Mouse (Mus musculus): ENCODE data around the gene Cd8a.
A peak's percentile ranks its signal among the peaks of the same experiment; 100 is the strongest.
"Not testable (repeated sequence)": the region's sequence is repeated elsewhere in the genome, so short reads cannot be mapped to it uniquely, and the experiment has no call there.

Gene Cd8a

DNA sequence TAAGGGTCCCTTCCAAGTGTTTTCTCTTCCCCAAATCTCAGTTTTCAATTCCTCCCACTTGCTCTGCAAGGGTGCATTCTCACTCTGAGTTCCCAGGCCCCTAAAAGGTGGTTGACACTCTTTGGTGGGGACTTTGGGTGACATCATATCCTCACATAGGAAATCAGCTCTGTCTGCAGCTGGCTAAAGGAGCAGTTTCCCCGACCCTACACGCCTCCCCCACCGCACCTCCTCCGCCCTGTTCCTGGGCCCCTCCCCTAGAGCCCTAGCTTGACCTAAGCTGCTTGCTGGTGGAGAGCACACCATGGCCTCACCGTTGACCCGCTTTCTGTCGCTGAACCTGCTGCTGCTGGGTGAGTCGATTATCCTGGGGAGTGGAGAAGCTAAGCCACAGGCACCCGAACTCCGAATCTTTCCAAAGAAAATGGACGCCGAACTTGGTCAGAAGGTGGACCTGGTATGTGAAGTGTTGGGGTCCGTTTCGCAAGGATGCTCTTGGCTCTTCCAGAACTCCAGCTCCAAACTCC is at the start of gene Cd8a:
TSS of gene Cd8a (plus strand) at position 179 of the 527 bp plus-strand sequence.
- DNase-seq (ENCODE audit: low read depth, low spot score), result no peak

DNA sequence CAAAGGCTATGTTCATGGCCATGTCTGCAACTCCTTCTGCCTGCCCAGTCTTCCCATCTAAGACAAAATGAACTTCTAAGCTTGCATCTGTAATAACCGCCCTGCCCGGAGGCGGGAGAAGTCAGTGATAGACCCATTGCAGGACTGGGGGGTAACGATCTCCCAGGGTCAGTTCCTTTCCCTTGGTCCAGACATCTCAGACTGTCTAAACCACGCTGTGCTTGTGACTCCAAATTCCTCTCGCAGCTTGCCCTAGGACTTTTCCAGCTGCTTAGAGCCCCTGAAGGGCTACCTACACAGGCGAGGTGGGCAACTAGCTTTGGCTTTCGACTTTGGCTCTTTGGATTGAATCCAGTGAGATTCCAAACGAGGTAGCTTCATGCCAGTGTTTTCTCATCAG is 48.4 kb upstream of the Cd8a start:
- no peak for DNase-seq (ENCODE audit: low read depth, low spot score)

DNA sequence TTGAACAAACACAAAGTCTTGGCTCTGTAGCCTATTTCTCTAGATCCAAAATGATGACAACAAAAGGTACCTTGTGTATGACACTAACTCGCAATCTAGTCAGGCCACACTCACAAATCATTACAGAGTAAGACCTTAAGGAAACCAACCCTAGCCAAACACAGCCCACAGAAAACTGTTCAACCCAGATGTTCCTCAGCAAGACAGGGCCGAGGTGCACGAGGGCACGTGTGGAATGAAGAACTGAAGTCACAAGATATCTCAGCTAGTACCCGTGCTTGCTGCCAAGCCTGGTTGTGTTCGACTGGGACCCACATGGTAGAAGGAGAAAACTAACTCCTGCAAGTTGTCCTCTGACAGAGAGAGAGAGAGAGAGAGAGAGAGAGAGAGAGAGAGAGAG is 43.3 kb upstream of the Cd8a start:
- no peak for DNase-seq (ENCODE audit: low read depth, low spot score)

DNA sequence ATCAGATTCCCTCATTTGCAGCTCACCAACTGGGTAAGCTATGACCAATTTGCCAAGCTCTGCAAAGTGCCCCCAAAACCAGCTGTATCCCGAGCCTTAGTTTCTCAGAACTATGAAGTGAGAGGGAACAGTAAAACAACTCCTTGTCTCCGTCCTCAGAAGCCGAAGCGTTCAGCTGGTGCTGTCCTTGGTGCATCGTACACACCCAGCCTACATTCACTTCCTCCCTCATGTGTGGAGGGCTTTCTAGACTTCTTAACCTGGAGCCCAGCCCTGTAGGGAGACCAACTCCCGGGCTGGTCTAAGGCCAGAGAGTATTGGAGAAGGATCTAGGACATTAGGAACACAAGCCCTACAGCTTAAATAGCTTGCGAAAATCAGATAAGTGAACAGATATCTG is 42.7 kb upstream of the Cd8a start:
- no peak for DNase-seq (ENCODE audit: low read depth, low spot score)

DNA sequence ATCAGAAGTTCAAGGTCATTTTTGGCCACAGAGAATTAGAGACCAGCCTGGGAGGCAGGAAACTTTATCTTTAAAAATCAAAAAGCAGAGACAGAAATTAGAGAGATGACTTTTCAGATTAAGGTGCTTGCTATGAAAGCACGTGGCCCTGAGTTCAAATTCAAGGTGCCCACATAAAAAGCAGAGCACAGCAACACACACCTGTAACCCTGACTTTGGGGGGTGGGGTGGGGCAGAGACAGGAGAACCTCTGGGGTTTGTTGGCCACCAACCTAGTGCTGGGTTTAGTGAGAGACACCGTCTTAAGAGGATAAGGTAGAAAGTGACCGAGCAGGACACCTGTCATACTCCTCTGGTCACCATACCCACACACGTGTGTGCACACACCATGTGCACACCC is 41.7 kb upstream of the Cd8a start:
- DNase-seq (ENCODE audit: low read depth, low spot score), result not testable (repeated sequence)

DNA sequence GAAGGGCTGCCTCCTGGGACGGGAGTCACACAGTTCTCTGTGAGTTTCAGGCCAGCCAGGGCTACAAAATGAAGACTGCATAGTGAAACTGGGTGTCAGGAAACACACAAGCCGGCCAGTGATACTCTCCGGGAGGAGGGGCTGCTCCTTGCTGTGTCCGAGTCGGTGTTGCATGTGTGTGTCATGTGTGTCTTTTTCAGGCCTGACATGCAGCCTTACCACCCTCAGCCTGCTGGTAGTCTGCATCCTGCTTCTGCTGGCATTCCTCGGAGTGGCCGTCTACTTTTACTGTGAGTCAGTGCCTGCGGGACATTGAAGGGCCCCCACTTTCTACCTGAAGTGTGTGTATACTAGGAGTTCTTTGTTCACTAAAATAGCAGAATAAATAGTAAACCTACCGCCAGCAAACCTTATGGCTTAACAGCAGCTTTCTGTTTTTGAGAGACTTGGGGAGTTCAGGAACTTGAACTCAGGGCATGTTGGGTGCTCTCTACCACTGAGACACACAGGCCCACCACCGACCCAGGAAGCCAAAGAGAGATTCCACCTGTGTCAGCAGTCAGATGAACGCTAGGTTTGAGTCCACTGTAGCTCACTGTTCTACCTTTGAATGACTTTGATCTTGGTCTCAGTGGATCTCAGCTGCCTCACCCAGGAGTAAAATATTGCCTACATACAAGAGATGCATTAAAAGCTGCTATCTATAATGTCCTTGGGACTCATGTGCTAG is 40.8 kb upstream of the Cd8a start:
- DNase-seq (ENCODE audit: low read depth, low spot score), result no peak

DNA sequence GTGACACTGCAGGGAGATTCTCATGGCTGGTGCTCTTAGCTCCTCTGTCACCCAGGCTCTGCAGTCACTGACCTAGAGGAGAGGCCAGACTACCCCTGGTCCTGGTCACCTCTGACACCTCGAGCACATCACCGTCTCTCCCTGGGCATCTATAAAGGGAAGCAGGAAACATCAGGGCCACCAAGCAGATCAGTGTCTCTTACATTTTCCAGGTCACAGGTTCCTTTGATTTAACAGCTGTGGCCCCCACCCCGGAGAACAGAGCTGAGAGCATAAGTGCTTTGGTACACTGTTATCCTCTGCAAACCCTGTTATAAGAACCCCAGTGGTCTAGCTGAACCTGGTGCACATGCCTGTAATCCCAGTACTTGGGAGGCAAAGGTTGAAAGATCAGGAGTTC is 40.2 kb upstream of the Cd8a start:
- DNase-seq (ENCODE audit: low read depth, low spot score), result no peak

DNA sequence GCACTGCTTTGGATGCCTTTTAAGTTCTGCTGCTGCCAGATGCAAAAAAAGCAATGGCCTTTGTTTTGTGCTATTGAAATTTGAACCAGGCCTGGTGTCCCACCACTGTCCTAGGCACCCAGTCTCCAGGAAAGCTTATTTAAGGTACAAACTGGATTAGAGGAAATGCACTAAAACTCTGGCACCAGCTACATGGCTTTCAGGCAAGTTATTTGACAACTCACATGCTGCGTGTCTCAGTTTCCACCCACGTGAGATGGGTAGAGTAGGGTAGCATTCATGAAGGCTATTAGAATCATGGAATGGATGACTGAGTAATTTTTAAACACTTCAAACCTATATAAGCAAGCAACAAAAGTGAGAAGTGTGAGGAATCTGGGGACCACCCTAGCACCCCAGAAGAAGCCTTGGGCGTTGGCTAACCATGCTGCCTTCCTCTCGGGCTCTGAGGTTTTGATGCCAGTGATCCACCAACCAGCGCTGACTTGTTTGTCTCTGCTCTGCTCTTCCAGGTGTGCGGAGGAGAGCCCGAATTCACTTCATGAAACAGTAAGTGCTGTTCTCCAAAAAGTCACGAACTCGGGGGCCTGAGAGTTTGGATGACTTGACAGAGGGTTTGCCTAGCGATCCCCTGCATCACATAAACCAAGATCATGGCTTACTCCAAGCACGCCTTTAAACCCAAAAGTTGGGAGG is 39.5 kb upstream of the Cd8a start:
- peak; percentile 9 for DNase-seq (ENCODE audit: low read depth, low spot score)

DNA sequence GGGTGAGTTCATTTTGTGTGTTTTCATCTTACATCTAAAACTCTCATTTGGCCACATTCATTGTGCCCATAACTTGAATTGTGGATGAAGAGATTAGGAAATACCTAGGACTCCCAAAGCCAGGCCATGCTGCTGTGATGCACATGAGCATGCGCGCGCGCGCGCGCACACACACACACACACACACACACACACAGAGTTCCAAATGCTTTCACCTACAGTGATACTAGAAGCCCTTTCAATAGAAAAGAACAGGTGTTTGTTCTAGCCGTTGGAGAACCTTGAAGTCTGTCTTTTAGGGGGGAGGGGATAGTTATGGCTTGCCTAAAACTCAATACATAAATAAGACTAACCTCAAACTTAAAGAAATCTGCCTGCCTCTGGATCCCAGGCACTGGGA is 35.6 kb upstream of the Cd8a start:
- DNase-seq (ENCODE audit: low read depth, low spot score), result no peak

DNA sequence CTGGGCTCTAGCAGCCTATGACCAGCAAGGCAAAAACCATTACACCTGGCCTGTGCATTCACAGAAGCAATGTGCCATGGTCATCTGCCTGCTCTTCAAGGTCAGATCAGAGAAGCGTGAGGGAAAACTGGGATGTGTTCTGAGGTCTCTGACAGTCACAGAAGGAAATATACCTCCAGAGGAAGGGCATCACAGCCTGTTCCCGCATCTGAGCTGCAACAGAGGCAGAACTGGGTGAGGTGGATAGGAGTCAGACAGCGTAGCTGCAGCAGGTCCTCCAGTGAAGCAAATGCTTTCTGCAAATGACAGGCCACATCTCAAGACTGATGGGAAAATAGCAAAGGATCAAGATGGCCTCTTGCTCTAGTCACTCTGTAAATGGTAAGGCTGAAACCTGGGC is 34.3 kb upstream of the Cd8a start:
- DNase-seq (ENCODE audit: low read depth, low spot score), result no peak

DNA sequence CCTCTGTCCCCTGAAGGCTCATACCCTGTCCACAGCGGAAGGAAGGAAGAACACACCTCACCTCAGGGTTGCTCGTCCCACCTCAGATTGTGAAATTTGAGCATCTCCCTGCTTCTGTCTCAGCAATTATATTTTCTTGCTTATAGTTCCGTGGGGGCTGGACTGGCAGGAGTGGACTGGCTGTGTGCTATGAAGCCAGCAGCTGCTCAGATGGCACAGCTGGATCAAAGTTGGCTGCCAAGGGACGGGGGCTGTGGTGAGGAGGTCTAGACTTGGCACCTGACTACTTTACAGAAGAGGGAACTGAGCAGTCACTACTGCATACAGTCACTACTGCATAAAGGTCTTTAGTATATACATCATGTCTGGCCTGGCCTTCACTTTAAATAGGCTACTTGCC is 33.9 kb upstream of the Cd8a start:
- no peak for DNase-seq (ENCODE audit: low read depth, low spot score)

DNA sequence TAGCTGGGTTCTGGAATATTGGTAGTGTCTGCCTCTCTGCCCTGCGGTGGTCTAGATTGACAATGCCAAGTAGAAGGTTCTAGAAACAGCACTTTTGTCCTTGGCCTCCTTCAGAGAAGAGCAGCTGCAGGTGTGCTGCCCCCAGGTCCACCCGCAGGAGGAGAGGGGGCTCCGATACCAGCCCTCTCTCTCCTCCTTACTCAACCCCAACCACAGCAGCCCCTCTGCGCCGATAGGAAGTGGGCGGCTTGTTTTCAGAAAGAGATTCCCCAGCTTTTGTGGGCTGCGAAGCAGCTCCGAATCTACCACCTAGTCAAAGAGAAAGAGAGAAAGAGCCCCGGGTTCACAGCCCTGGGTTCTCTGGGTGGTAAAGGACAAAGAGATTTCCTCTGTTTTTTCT is 32.0 kb upstream of the Cd8a start:
- DNase-seq (ENCODE audit: low read depth, low spot score), result no peak

DNA sequence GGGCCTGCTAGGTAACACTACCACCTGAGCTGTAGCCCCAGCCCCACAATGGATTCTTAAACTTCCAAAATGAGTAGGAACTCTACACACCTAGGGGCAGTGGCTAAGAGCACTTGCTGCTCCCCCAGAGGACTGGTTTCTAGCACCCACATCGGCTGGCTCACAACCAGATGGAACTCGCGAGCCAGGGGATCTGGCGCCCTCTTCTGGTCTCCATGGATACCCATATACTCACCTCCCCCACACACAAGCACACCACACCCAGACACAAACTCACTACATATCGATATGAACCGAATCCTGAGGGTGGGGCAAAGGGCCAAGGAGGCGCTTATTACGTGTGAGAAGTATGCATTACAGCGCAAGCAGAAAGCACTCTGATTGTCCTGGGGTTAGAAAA is 25.2 kb upstream of the Cd8a start:
- DNase-seq (ENCODE audit: low read depth, low spot score), result no peak

DNA sequence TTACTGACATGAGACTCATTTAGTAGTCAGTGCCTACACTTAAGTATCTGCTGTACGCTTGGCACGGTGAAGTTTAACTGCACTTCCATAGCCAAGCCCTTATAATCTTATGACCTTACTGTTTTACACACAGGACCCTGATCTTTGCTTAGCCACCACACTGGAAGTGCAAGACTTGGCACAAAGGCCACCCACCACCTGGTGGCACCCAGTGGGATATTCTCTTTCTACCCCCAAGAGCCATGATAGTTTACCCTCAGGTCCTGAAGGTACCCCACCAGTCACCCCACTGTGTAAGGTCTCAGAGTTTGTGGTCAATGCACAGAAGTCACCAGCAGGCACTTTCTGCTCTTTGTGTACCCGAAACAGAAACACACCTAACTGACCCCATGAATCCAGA is 22.0 kb upstream of the Cd8a start:
- no peak for DNase-seq (ENCODE audit: low read depth, low spot score)

DNA sequence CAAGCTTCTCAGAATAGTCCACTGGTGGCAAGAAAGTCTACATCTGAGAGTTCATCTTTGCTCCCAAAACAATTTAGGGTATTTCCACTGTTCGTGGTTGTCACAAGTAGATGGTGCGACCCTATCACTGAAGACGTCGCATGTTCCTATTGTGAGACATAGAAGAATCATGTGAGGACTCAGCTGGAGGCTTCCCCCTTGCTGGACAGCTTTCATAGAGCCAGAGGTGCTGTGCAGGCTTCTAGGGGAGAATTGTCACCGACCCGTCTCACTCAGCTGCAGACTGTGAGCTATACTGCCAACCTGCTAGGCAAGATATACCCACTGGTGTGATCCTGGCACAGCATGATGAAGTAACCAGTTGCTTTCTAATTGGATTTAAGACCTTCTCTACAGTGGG is 21.0 kb upstream of the Cd8a start:
- no peak for DNase-seq (ENCODE audit: low read depth, low spot score)

DNA sequence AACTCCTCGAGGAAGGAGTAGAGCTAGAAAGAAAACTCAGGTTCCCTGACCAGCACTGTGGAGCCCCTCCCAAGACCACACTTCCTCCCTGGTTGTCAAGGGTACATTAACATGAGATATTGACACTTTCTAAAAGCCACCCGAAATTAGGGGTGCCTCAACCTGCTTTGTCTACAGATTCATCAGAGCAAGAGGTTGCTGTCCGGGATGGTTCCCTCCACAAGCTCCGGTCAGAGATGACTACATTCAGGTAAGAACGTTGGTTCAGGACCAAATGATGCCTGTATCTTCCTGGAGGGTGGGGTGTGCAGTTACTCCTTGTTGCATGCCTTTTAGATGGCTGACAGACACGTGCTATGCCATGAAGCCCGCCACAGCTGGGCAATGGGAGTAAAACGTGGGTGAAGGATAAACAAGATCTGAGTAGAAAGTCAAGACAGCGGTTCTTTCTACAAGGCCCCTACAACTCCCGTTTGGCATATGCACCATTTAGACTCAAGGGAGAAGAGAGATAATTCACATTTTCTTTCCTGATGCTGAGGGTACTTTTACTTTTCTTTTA is 20.3 kb upstream of the Cd8a start:
- DNase-seq (ENCODE audit: low read depth, low spot score), result no peak

DNA sequence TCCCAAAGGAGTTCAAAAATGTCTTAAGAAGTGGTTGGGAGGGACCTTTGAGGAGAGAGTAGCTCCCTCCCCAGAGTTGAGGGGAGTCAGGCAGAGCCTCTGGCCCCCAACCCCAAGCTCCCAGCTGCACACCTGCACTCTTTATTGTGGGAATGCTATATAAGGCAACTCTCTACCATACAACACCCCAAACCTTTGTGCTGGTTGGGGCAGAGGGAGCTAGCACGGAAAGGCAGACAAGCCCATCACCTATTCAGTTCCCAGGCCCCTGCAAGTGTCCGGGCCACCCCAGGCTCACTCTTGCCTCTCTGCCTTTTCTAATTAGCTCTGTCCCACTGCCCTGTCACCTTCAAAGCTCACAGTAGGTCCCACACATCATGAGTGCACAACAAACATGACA is 19.5 kb upstream of the Cd8a start:
- DNase-seq (ENCODE audit: low read depth, low spot score), result no peak

DNA sequence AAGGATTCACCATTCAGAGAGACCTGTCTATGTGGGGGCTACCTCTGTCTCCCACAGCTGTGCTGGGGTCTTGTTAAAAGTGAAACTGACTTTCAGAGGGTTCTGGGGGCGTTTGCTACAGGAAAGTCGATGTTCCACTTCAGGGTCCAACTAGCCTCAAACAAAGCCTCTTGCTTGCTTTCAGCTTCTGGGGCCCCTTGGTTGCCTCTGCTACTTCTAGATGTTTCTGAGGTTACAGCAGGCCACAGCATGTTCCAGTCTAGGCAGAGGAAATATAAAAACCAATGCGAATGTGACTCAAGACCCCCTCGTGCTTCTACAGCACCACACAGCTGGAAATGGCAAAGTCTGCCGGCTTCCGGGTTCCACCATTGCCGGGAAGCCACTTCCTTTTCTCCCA is 15.7 kb upstream of the Cd8a start:
- DNase-seq (ENCODE audit: low read depth, low spot score), result no peak

DNA sequence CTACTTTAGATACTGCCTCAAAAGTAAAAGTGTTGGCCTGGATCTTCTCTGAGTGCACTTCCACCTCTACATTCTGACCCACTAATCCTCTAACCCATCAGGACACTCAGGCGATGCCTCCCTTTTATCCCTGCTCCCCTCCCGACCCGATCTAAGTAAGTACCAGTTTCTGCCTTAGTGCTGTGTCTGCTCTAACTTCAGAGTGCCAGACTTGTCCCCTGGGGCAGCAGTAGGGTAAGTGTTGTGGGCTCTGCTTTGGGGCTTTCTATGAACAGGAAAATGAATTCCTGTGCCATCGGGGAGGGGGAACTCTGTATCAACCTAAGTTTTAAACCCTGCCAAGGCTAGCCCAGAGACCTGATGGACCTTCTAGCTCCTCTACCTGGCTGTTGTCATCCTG is 13.0 kb upstream of the Cd8a start:
- DNase-seq (ENCODE audit: low read depth, low spot score), result no peak

DNA sequence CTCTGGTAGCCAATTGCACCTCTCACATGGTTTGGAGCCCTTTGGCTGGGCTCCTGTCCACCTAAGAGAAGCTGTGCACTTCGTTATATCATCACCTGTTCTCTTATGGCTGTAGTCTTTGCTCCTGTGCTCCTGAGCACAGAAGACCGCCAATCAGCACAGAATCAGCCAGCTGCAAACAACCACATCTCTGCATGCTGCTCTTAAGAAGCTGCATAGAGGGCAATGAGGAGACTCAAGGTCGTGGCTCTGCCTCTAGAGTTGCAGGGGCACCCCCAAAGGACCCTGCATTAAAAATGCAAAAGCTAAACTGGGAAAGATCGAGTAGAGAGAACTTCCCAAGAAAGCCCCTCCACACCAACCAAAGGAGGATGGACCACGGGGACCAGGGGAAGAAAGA is 12.5 kb upstream of the Cd8a start:
- no peak for DNase-seq (ENCODE audit: low read depth, low spot score)

DNA sequence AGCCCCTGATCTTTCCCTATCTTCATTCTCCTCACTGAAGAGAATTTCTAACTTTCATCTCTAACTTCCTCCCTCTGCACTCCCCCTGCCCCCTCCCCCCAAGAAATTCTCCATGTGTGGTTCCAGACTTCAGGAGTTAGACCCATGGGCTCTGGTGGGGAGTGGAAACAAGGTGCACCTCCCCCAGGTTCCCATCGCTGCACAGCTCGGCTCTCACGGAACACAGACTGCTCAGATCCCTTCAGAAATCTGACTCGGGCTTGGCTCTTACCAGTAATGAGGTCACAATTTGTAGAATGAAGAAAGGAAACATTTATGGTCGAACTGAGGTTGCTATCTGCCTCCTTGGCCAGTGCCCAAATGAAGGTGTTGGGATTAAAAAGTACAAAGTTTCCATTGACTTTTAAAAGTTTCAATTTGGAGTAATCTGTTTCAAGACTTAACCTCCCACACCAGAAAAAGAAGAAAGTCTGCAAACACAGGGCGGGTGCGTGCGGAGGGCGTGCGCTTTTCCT is 12.0 kb upstream of the Cd8a start:
- DNase-seq (ENCODE audit: low read depth, low spot score), result no peak

DNA sequence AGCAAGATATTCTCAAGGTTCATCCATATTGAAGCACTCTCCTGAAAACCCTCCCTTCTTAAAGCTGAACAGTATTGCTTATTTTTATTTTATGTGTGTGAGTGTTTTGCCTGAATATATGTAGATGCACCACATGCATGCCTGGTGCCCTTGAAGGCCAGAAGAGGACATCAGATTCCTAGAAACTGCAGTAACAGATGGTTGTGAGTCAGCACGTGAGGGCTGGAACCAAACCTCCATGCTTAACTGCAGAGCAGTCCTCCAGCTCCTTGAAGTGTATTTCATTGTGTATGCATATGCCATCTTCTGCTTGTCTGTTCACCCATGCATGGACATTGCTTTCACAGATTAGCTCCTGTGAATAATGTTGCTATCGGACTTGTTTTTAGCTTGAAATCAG is 9.2 kb upstream of the Cd8a start:
- peak; percentile 12 for DNase-seq (ENCODE audit: low read depth, low spot score)

DNA sequence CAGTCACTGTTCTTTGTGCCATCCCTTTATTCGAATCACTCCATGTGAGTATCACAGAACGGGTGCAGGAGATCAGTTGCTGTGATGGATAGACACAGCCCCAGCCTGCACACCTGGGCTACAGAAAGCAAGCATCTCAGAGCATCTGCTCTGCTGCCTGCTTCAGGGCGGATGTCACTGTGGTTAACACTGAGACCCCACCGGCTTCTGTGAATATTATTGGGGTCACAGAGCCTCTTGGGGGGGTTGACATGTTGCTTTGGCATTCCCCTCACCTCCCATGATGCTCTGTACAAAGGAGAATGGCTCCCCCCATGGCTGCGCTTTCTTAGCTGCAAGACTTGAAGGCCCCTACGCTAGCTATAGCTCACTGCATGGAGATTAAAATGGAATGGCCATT is 3.8 kb upstream of the Cd8a start:
- no peak for DNase-seq (ENCODE audit: low read depth, low spot score)

Data from brain, adult 2 months (tissue).